26 mouse cellular contexts compared by ENCODE assay signal in the genomic region with DNA sequence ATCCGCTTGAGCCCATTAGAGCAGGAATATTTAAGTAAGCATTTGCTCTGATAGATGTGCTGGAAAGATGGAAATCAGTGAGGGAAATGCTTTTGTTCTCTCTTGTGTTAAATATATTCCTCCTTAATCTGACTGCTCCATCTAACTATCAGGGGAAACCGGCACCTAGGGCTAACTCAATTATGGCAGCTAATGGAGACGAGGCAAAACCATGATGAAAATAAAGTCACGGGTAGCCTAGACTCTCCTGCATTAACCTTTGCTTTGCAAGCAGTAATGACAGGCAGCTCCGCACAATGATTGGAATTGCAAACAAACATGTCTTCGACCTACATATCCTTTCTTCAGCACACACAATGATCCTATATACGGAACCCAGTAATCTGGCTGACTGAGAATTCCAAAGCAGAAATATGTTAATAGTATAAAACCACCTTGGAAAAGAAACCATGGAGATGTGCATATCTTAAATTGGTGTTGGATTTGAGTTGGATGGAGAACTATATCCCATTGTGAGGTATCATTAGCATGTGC.
DNase-seq lines count a peak whose midpoint lies in the region; ATAC-seq and TF ChIP-seq lines count a peak whose summit lies in the region.
"Had no signal": no experiment of that assay in that cellular context is flagged by ENCODE, and none has a peak within 500 bp of the region (broad histone marks: within the 10 kb centered on the region; RNA-seq: fewer than 3 reads in every experiment).

No protein-coding gene starts in this region.

- no peaks in the 10 kb centered on the region for H3K27me3 ChIP-seq in midbrain, embryonic 11.5 days (ENCODE audit: control insufficient read depth, insufficient read depth, low read length)
- H3K27me3 ChIP-seq in midbrain, postnatal 0 days (ENCODE audit: insufficient read depth, low read length): no peaks in the 10 kb centered on the region
- H3K27me3 ChIP-seq in hindbrain, embryonic 13.5 days: no peaks in the 10 kb centered on the region
- H3K27me3 ChIP-seq in hindbrain, embryonic 15.5 days: no peaks in the 10 kb centered on the region
- no peaks in the 10 kb centered on the region for H3K27me3 ChIP-seq in midbrain, embryonic 16.5 days (ENCODE audit: control insufficient read depth, insufficient read depth, low read depth, low read length)
- H3K27me3 ChIP-seq: embryonic facial prominence, embryonic 15.5 days; limb, embryonic 13.5 days; lung, embryonic 15.5 days had no signal

- H3K27ac ChIP-seq in midbrain, embryonic 11.5 days (ENCODE audit: low read depth, low read length): no peak overlapping the region
- H3K27ac ChIP-seq in midbrain, postnatal 0 days (ENCODE audit: low read depth, low read length): no peak overlapping the region
- peak overlapping the region; percentile 72 for H3K27ac ChIP-seq in hindbrain, embryonic 13.5 days
- H3K27ac ChIP-seq in hindbrain, embryonic 15.5 days (replicated peaks): peak overlapping the region; percentile 42; the same call in 1 of the 2 replicates
- H3K27ac ChIP-seq in midbrain, embryonic 16.5 days (ENCODE audit: low read length): peak overlapping the region; percentile 2; the same call in 1 of the 2 replicates
- H3K27ac ChIP-seq: embryonic facial prominence, embryonic 10.5 days; embryonic facial prominence, embryonic 15.5 days; gastrocnemius, adult 2 months; layer of hippocampus, adult 2 months; limb, embryonic 13.5 days; lung, embryonic 15.5 days had no signal

- no peaks in the 10 kb centered on the region for H3K36me3 ChIP-seq in midbrain, embryonic 11.5 days (ENCODE audit: control insufficient read depth, insufficient read depth, low read length)
- no peaks in the 10 kb centered on the region for H3K36me3 ChIP-seq in midbrain, postnatal 0 days (ENCODE audit: insufficient read depth, low read length)
- H3K36me3 ChIP-seq in hindbrain, embryonic 13.5 days: no peaks in the 10 kb centered on the region
- no peaks in the 10 kb centered on the region for H3K36me3 ChIP-seq in hindbrain, embryonic 15.5 days
- no peaks in the 10 kb centered on the region for H3K36me3 ChIP-seq in midbrain, embryonic 16.5 days (ENCODE audit: control insufficient read depth, insufficient read depth, low read length)
- H3K36me3 ChIP-seq: embryonic facial prominence, embryonic 10.5 days; embryonic facial prominence, embryonic 15.5 days; limb, embryonic 13.5 days; lung, embryonic 15.5 days had no signal

- no peak overlapping the region for H3K4me3 ChIP-seq in midbrain, embryonic 11.5 days (ENCODE audit: low read depth, low read length)
- no peak overlapping the region for H3K4me3 ChIP-seq in midbrain, postnatal 0 days (ENCODE audit: low read depth, low read length)
- H3K4me3 ChIP-seq in hindbrain, embryonic 13.5 days: no peak overlapping the region
- no peak overlapping the region for H3K4me3 ChIP-seq in hindbrain, embryonic 15.5 days
- H3K4me3 ChIP-seq in midbrain, embryonic 16.5 days (ENCODE audit: low read depth, low read length): no peak overlapping the region
- H3K4me3 ChIP-seq: embryonic facial prominence, embryonic 10.5 days; embryonic facial prominence, embryonic 15.5 days; gastrocnemius, adult 2 months; layer of hippocampus, adult 2 months; limb, embryonic 13.5 days; lung, embryonic 15.5 days had no signal

- peak; percentile 80 for DNase-seq in midbrain, embryonic 11.5 days (ENCODE audit: low spot score, missing footprints)
- DNase-seq in midbrain, postnatal 0 days (ENCODE audit: low spot score): no peak
- no peak for DNase-seq in testis, postnatal 10 days (ENCODE audit: low spot score)
- DNase-seq: adrenal gland, adult 2 months; B cell, adult 2 months; cerebellum, adult 8-10 months; cerebellum, postnatal 25 days; gastrocnemius, adult 2 months; gastrocnemius, postnatal 36 days; heart, adult 18-20 months; heart, postnatal 4 days; kidney, adult 18-20 months; kidney, postnatal 36 days; lung, postnatal 36 days; right cerebral cortex, postnatal 4 days had no signal

- no peaks in the 10 kb centered on the region for H3K4me1 ChIP-seq in midbrain, embryonic 11.5 days (ENCODE audit: control insufficient read depth, insufficient read depth, low read length)
- H3K4me1 ChIP-seq in midbrain, postnatal 0 days (ENCODE audit: insufficient read depth, low read length): peaks cover 2% of the 10 kb centered on the region; the same call in 1 of the 2 replicates
- peaks cover 51% of the 10 kb centered on the region for H3K4me1 ChIP-seq in hindbrain, embryonic 13.5 days (replicated peaks)
- H3K4me1 ChIP-seq in hindbrain, embryonic 15.5 days (replicated peaks): peaks cover 25% of the 10 kb centered on the region
- H3K4me1 ChIP-seq in midbrain, embryonic 16.5 days (ENCODE audit: control insufficient read depth, insufficient read depth, low read length): peaks cover 30% of the 10 kb centered on the region
- H3K4me1 ChIP-seq: embryonic facial prominence, embryonic 10.5 days; embryonic facial prominence, embryonic 15.5 days; limb, embryonic 13.5 days; lung, embryonic 15.5 days had no signal

- H3K9me3 ChIP-seq in midbrain, embryonic 11.5 days (ENCODE audit: control insufficient read depth, low read length): no peaks in the 10 kb centered on the region
- no peaks in the 10 kb centered on the region for H3K9me3 ChIP-seq in midbrain, postnatal 0 days (ENCODE audit: low read length)
- no peaks in the 10 kb centered on the region for H3K9me3 ChIP-seq in hindbrain, embryonic 13.5 days
- no peaks in the 10 kb centered on the region for H3K9me3 ChIP-seq in hindbrain, embryonic 15.5 days
- H3K9me3 ChIP-seq in midbrain, embryonic 16.5 days (replicated peaks; ENCODE audit: control insufficient read depth, low read length, poor library complexity, severe bottlenecking): no peaks in the 10 kb centered on the region
- H3K9me3 ChIP-seq: embryonic facial prominence, embryonic 10.5 days; embryonic facial prominence, embryonic 15.5 days; limb, embryonic 13.5 days; lung, embryonic 15.5 days had no signal

- H3K9ac ChIP-seq in midbrain, embryonic 11.5 days (ENCODE audit: low read length): no peak overlapping the region
- no peak overlapping the region for H3K9ac ChIP-seq in midbrain, postnatal 0 days (replicated peaks; ENCODE audit: low read length, poor library complexity, severe bottlenecking)
- no peak overlapping the region for H3K9ac ChIP-seq in hindbrain, embryonic 13.5 days
- no peak overlapping the region for H3K9ac ChIP-seq in hindbrain, embryonic 15.5 days
- no peak overlapping the region for H3K9ac ChIP-seq in midbrain, embryonic 16.5 days (ENCODE audit: low read depth, low read length)
- H3K9ac ChIP-seq: embryonic facial prominence, embryonic 15.5 days; limb, embryonic 13.5 days; lung, embryonic 15.5 days had no signal

- TF ChIP-seq CTCF in midbrain, postnatal 0 days (IDR thresholded peaks at IDR 0.05): no peak

- H3K4me2 ChIP-seq in midbrain, embryonic 11.5 days: no peak overlapping the region
- no peak overlapping the region for H3K4me2 ChIP-seq in midbrain, postnatal 0 days (ENCODE audit: low read depth, low read length, poor library complexity, severe bottlenecking)
- no peak overlapping the region for H3K4me2 ChIP-seq in hindbrain, embryonic 13.5 days
- H3K4me2 ChIP-seq in hindbrain, embryonic 15.5 days: no peak overlapping the region
- no peak overlapping the region for H3K4me2 ChIP-seq in midbrain, embryonic 16.5 days (ENCODE audit: low read length)
- H3K4me2 ChIP-seq: embryonic facial prominence, embryonic 15.5 days; heart, embryonic 11.5 days; limb, embryonic 13.5 days; liver, embryonic 11.5 days; lung, embryonic 15.5 days had no signal

- 76% methylated on average over 7 of the region's 7 CpGs for WGBS in midbrain, embryonic 11.5 days
- 51% methylated on average over 7 of the region's 7 CpGs for WGBS in midbrain, postnatal 0 days
- 57% methylated on average over 7 of the region's 7 CpGs for WGBS in hindbrain, embryonic 13.5 days
- WGBS in hindbrain, embryonic 15.5 days: 48% methylated on average over 7 of the region's 7 CpGs
- WGBS in midbrain, embryonic 16.5 days: 46% methylated on average over 7 of the region's 7 CpGs

- peak; percentile 35; the same call in 1 of the 2 replicates for ATAC-seq in midbrain, embryonic 11.5 days (ENCODE audit: low FRiP score)
- ATAC-seq in midbrain, postnatal 0 days (ENCODE audit: low FRiP score): no peak
- ATAC-seq in hindbrain, embryonic 13.5 days (ENCODE audit: low FRiP score): peak; percentile 46
- ATAC-seq in hindbrain, embryonic 15.5 days (ENCODE audit: low FRiP score, low read depth): no peak
- ATAC-seq in midbrain, embryonic 16.5 days: no peak
- ATAC-seq: forebrain, embryonic 16.5 days had no signal

Comparison
In these comparisons a context has a peak if more than half of its experiments do, and no peak if none do; other contexts are left out.
1. ATAC-seq: peak in midbrain, embryonic 11.5 days (single experiment) and hindbrain, embryonic 13.5 days (single experiment); none in midbrain, postnatal 0 days (single experiment), hindbrain, embryonic 15.5 days (single experiment) and midbrain, embryonic 16.5 days (single experiment).
2. H3K27ac ChIP-seq: peak in hindbrain, embryonic 13.5 days (single experiment), hindbrain, embryonic 15.5 days (single experiment) and midbrain, embryonic 16.5 days (single experiment); none in midbrain, embryonic 11.5 days (single experiment) and midbrain, postnatal 0 days (single experiment).